Mouse (Mus musculus) heart, adult 2 months (tissue): ENCODE results near the gene Mrps9.

Experiments used
- CTCF ChIP-seq: fragments of 200-600 bp; IDR thresholded peaks from 2 replicates; pipeline ENCODE4 v1.8.1; 2022; ENCODE audit warnings: antibody characterized with exemption, mild to moderate bottlenecking, moderate library complexity
- EP300 ChIP-seq: fragments of 200-500 bp; IDR thresholded peaks from 2 replicates; pipeline ENCODE4 v1.6.1; 2011; ENCODE audit warnings: low read depth, low read length, control low read depth; ENCODE audit not compliant: insufficient read depth
- POLR2A ChIP-seq: fragments of 200-500 bp; IDR thresholded peaks from 2 replicates; pipeline ENCODE4 v1.6.1; 2011; ENCODE audit warnings: mild to moderate bottlenecking, low read depth, low read length, control low read depth; ENCODE audit not compliant: insufficient read depth

- TF ChIP-seq POLR2A (peak; percentile 84), CTCF (no peak), EP300 (0 out of 2 replicates have a peak, but pooled peaks have one; percentile 7)
These were observed at the start of gene Mrps9 for GRCm38 (mm10) chr1:42850663-42851397.
